Mouse (Mus musculus) limb, embryonic 11.5 days (tissue): ENCODE measurements around the gene Gadd45gip1. TPM values are rescaled to one million over a fixed set of nuclear protein-coding genes. Genes with fewer than 3 reads are reported as not detected.
A peak's percentile ranks its signal among the peaks of the same experiment; 100 is the strongest.

ENCODE experiments used
- ATAC-seq: fragments of 200-750 bp; cut with Nextera tagmentation; 2 replicates; pipeline ENCODE4 v1.8.0; 2017; ENCODE audit warnings: low read depth; ENCODE audit not compliant: insufficient number of reproducible peaks, low FRiP score, low TSS enrichment
- DNase-seq: peaks from one replicate; pipeline ENCODE4 v3.0.0-alpha.2; 2015; ENCODE audit warnings: low spot score
- H3K27ac ChIP-seq: fragments of 300-500 bp; sonication (generic); replicated peaks from 2 replicates; pipeline ENCODE4 v1.5.1; 2014; ENCODE audit warnings: low read depth, mild to moderate bottlenecking, low read length
- H3K27me3 ChIP-seq: fragments of 300-500 bp; sonication (generic); 2 replicates; pipeline ENCODE4 v1.6.1; 2014; ENCODE audit warnings: mild to moderate bottlenecking, low read length, mixed read lengths; ENCODE audit not compliant: control insufficient read depth, insufficient read depth
- H3K36me3 ChIP-seq: fragments of 300-500 bp; sonication (generic); 2 replicates; pipeline ENCODE4 v1.6.1; 2014; ENCODE audit warnings: mild to moderate bottlenecking, low read length, moderate library complexity, mixed read lengths; ENCODE audit not compliant: control insufficient read depth, insufficient read depth
- H3K4me1 ChIP-seq: fragments of 300-500 bp; sonication (generic); 2 replicates; pipeline ENCODE4 v1.6.1; 2014; ENCODE audit warnings: low read length, mixed read lengths; ENCODE audit not compliant: control insufficient read depth, insufficient read depth
- H3K4me2 ChIP-seq: fragments of 300-500 bp; sonication (generic); 2 replicates; pipeline ENCODE4 v1.6.1; 2014; ENCODE audit warnings: low read depth, mild to moderate bottlenecking, moderate library complexity; ENCODE audit not compliant: severe bottlenecking
- H3K4me3 ChIP-seq: fragments of 300-500 bp; sonication (generic); 2 replicates; pipeline ENCODE4 v1.5.1; 2014; ENCODE audit warnings: low read depth, low read length
- H3K9ac ChIP-seq: fragments of 300-500 bp; sonication (generic); 2 replicates; pipeline ENCODE4 v1.6.1; 2014; ENCODE audit warnings: mild to moderate bottlenecking, low read length
- H3K9me3 ChIP-seq: fragments of 300-500 bp; sonication (generic); 2 replicates; pipeline ENCODE4 v1.6.1; 2016; ENCODE audit warnings: low read length; ENCODE audit not compliant: control insufficient read depth
- WGBS: fragments of 180-500 bp; shearing (Covaris S2); extraction: QIAGEN DNeasy Blood & Tissue Kit; methylation state at CpG from one replicate; pipeline ENCODE4 v1.1.7; 2014; 5-methylcytosine and 5-hydroxymethylcytosine counted together
- polyA plus RNA-seq: library from polyadenylated mRNA; unstranded; fragments of >200 nt; fragmentation: Nextera tagmentation; extraction: Ambion mirVana; gene quantifications from 2 replicates; pipeline ENCODE4 v1.2.1, GENCODE M21; 2014

The Gadd45gip1 gene
- polyA plus RNA-seq, 1 experiment from 2014 or later: 45.0 TPM

DNA sequence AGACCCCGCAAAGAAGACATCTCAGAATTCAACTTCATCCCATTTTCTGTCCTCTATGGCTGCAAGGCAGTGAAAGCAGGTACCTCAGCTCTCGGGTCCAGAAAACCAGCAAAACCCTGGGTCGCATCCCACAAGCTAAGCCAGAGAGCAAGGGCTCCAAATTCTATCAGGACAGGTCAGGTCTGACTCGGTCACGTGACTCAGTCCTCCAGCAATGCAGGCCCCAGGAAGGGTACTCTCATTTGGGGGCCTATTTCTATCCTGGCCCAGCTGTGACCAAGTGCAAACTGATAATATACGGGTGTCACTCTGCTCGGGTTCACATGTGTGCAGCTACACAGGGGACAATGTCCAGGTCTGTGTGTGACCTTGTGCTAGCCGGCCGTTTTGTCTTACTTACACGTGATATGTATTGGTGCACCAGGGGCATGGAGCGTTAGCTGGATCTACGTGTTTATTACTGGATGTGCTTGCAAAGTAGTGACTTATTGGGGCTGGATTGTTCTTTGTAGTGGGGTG, 38.8 kb upstream of the Gadd45gip1 start:
- 74% methylated on average over 12 of the region's 12 CpGs for WGBS
- Histone ChIP-seq H3K9me3 (no peaks in the 10 kb centered on the region), H3K36me3 (no peaks in the 10 kb centered on the region), H3K27me3 (peaks cover 84% of the 10 kb centered on the region), H3K4me2 (no peak overlapping the region), H3K27ac (no peak overlapping the region), H3K9ac (no peak overlapping the region), H3K4me1 (peaks cover 12% of the 10 kb centered on the region), H3K4me3 (no peak overlapping the region)
- ATAC-seq (no peak), DNase-seq (no peak)

GRCm38 (mm10) chr8:84793134-84793533, 38.2 kb upstream of the Gadd45gip1 start:
- no peak overlapping the region for H3K9ac ChIP-seq
- H3K4me1 ChIP-seq: peaks cover 12% of the 10 kb centered on the region
- DNase-seq (no peak), ATAC-seq (no peak)
- WGBS: 88% methylated on average over 9 of the region's 9 CpGs
- H3K27ac ChIP-seq: no peak overlapping the region
- H3K27me3 ChIP-seq: peaks cover 84% of the 10 kb centered on the region
- H3K4me2 ChIP-seq: no peak overlapping the region
- no peaks in the 10 kb centered on the region for H3K9me3 ChIP-seq
- no peak overlapping the region for H3K4me3 ChIP-seq
- H3K36me3 ChIP-seq: no peaks in the 10 kb centered on the region

- DNase-seq (no peak), ATAC-seq (no peak)
- H3K4me1 ChIP-seq: peaks cover 14% of the 10 kb centered on the region
- 61% methylated on average over 12 of the region's 13 CpGs for WGBS
- no peaks in the 10 kb centered on the region for H3K36me3 ChIP-seq
- peaks cover 84% of the 10 kb centered on the region for H3K27me3 ChIP-seq
- H3K9ac ChIP-seq: no peak overlapping the region; the same call in 1 of the 2 replicates
- H3K4me2 ChIP-seq: no peak overlapping the region
- no peak overlapping the region for H3K27ac ChIP-seq
- H3K4me3 ChIP-seq: no peak overlapping the region
- no peaks in the 10 kb centered on the region for H3K9me3 ChIP-seq
Observed at GRCm38 (mm10) chr8:84793791-84794485, 37.4 kb upstream of the Gadd45gip1 start.

GRCm38 (mm10) chr8:84794486-84794885, 36.8 kb upstream of the Gadd45gip1 start:
- Histone ChIP-seq H3K4me2 (no peak overlapping the region), H3K36me3 (no peaks in the 10 kb centered on the region), H3K4me3 (no peak overlapping the region), H3K27me3 (peaks cover 81% of the 10 kb centered on the region), H3K9ac (no peak overlapping the region), H3K4me1 (peaks cover 11% of the 10 kb centered on the region), H3K9me3 (no peaks in the 10 kb centered on the region), H3K27ac (no peak overlapping the region)
- 54% methylated on average over 7 of the region's 7 CpGs for WGBS
- DNase-seq (no peak), ATAC-seq (no peak)

- DNase-seq (no peak), ATAC-seq (no peak)
- no peak overlapping the region for H3K4me2 ChIP-seq
- peaks cover 86% of the 10 kb centered on the region for H3K27me3 ChIP-seq
- no peak overlapping the region for H3K4me3 ChIP-seq
- H3K9me3 ChIP-seq: no peaks in the 10 kb centered on the region
- H3K27ac ChIP-seq: no peak overlapping the region
- peaks cover 19% of the 10 kb centered on the region for H3K4me1 ChIP-seq
- no peak overlapping the region for H3K9ac ChIP-seq
- no peaks in the 10 kb centered on the region for H3K36me3 ChIP-seq
- WGBS: 69% methylated on average over 15 of the region's 15 CpGs
Observed at GRCm38 (mm10) chr8:84797256-84797797, 34.0 kb upstream of the Gadd45gip1 start.

DNA sequence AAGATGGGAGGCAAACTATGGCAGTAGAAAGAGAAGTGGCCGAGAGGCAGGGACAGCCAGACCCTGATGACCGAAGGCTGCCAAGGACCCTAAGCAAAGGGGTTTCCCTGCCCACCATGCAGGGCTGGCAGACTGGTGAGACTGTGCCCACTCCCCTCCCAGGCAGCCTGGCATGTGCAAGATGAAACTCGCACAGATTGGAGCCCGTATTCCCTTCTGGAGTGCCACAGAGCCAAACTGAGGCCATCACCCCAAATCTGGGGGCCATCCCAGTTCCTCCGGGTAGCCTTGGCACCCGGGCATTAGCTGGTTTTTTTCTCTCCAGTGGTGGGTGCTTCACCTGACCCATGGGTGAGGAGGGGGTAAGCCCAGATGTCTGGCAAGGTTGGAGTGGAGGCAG, 33.4 kb upstream of the Gadd45gip1 start:
- H3K4me1 ChIP-seq: peaks cover 19% of the 10 kb centered on the region
- peaks cover 83% of the 10 kb centered on the region for H3K27me3 ChIP-seq
- H3K4me3 ChIP-seq: no peak overlapping the region; the same call in 1 of the 2 replicates
- no peak overlapping the region for H3K4me2 ChIP-seq
- no peak for DNase-seq
- WGBS: 67% methylated on average over 6 of the region's 6 CpGs
- H3K9me3 ChIP-seq: no peaks in the 10 kb centered on the region
- H3K36me3 ChIP-seq: no peaks in the 10 kb centered on the region
- no peak overlapping the region for H3K9ac ChIP-seq
- ATAC-seq: no peak
- no peak overlapping the region for H3K27ac ChIP-seq

DNA sequence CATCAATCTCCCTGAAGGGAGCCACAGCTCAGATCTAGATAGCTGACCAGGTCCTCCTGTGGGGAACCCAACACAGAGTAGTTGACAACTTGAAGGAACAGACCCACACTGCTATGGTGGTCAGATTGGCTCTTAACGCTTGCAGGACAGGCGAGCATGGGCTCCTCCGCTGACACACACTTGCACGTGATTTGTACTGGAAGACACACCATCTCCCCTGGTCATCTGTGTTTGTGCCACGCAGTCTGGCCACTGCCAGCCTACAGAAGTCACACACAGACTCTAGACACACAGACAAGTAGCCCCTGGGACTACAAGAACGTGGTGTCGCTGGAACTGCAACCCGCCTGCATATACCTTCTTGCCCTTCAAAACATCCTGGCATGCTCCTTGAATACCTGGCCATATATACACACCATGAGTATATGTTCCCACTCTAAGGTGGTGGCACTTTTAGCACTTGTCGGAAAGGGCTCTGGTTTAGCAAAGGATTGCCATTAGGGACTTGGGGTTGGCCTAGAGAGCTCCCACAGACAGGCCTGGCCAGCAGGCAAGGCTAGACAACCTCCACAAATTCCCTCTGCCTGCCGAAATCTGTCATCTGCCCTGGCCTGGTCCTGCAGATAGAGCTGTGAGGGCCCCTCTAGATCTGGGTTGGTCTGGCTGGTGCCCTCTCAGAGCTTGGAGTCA, 32.7 kb upstream of the Gadd45gip1 start:
- no peak for ATAC-seq
- no peaks in the 10 kb centered on the region for H3K36me3 ChIP-seq
- no peak overlapping the region for H3K27ac ChIP-seq
- H3K4me1 ChIP-seq: peaks cover 19% of the 10 kb centered on the region
- peak overlapping the region; percentile 91 for H3K9ac ChIP-seq
- peak overlapping the region; percentile 93 for H3K4me2 ChIP-seq
- peaks cover 83% of the 10 kb centered on the region for H3K27me3 ChIP-seq
- H3K4me3 ChIP-seq: peak overlapping the region; percentile 63
- 34% methylated on average over 10 of the region's 10 CpGs for WGBS
- DNase-seq: peak; percentile 43
- no peaks in the 10 kb centered on the region for H3K9me3 ChIP-seq

DNA sequence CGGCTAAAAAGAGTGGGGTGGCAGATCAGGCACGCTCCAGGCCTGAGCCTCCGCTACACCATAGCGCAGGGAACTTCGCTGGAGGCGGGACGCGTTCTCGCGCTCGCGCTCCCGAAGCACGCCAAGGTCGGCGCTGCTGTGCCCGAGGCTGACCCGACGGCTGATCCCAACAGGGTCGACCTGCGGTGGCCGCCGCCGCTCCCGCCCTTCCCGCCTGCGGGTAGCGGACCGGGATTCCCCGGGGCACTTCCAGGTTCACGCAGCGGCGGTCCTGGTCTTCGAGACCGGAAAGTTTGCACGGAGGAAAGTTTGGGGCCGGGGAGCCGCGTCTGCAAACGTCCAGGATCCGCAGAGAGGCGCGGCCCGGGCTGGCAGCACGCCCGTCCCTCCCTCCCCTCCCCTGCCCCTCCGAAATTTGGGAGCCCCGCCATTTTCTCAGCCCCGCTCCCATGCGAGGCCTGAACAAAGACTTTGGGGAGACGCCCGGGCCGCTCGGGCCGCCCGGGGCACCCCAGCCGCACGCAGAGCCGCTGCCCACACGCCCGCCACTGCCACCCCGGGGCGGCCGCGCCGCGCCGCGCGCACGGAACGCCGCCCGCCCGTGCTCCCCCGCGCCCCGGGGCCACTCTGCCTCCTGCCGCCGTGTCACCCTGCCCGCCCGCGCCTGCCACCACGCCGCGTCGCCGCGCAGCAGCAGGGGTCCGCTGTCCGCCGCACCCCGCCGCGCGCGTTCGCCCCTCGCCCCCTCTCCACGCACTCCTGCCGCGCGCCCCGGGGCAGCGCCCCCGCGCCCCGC, 32.0 kb upstream of the Gadd45gip1 start:
- peak overlapping the region; percentile 91 for H3K9ac ChIP-seq
- peak overlapping the region; percentile 42; the same call in 1 of the 2 replicates for H3K27ac ChIP-seq
- peak overlapping the region; percentile 63 for H3K4me3 ChIP-seq
- under 1% methylated on average over 83 of the region's 108 CpGs for WGBS
- H3K4me1 ChIP-seq: peaks cover 15% of the 10 kb centered on the region; the same call in 1 of the 2 replicates
- ATAC-seq (no peak), DNase-seq (peak; percentile 68)
- H3K36me3 ChIP-seq: no peaks in the 10 kb centered on the region
- peaks cover 79% of the 10 kb centered on the region for H3K27me3 ChIP-seq
- H3K9me3 ChIP-seq: no peaks in the 10 kb centered on the region
- H3K4me2 ChIP-seq: peak overlapping the region; percentile 93
